Mouse (Mus musculus) adrenal gland, adult (tissue): ENCODE measurements at regions not wholly inside any gene's neighbourhood (a gene's known extent, or its start where the extent isn't known, plus 50 kb on each side); places are given as distances from the start of the nearest gene placed in this dataset.
"Not testable (repeated sequence)": the region's sequence is repeated elsewhere in the genome, so short reads cannot be mapped to it uniquely, and the experiment has no call there.

Experiments used
- DNase-seq, 2 experiments: peaks; one replicate each; pipeline ENCODE4 v3.0.0; 2022 to 2023; ENCODE audit warnings: low spot score in 1 of 2; ENCODE audit not compliant: inconsistent age in 2 of 2

- no peak for DNase-seq
Measured at GRCm38 (mm10) chr4:18349157-18349556, 1256.1 kb upstream of the Gm12353 start.

GRCm38 (mm10) chr4:18365514-18365913, 1239.7 kb upstream of the Gm12353 start:
- no peak for DNase-seq

GRCm38 (mm10) chr4:18365916-18366315, 1239.3 kb upstream of the Gm12353 start:
- no peak for DNase-seq

GRCm38 (mm10) chr4:18394815-18395521, 1210.3 kb upstream of the Gm12353 start:
- no peak for DNase-seq

- not testable (repeated sequence) for DNase-seq
Measured at GRCm38 (mm10) chr4:18395528-18396128, 1209.6 kb upstream of the Gm12353 start.

GRCm38 (mm10) chr4:18410338-18410737, 1194.9 kb upstream of the Gm12353 start:
- DNase-seq, result no peak

- DNase-seq, result no peak
Measured at GRCm38 (mm10) chr4:18441385-18441784, 1163.9 kb upstream of the Gm12353 start.

- DNase-seq, result no peak
Measured at GRCm38 (mm10) chr4:18444284-18445004, 1160.8 kb upstream of the Gm12353 start.

GRCm38 (mm10) chr4:18461641-18462040, 1143.6 kb upstream of the Gm12353 start:
- peak in 1 of 2 experiments; percentile 20 for DNase-seq

- not testable (repeated sequence) for DNase-seq
Measured at GRCm38 (mm10) chr4:18468271-18468670, 1137.0 kb upstream of the Gm12353 start.

GRCm38 (mm10) chr4:18469534-18469933, 1135.7 kb upstream of the Gm12353 start:
- no peak for DNase-seq
